Mouse (Mus musculus): ENCODE measurements around the gene Oaz2. TPM values are rescaled to one million over a fixed set of nuclear protein-coding genes. Genes with fewer than 3 reads are reported as not detected.

Gene Oaz2
- polyA plus RNA-seq, 1 experiment from 2014 or later, result 312 TPM

DNA sequence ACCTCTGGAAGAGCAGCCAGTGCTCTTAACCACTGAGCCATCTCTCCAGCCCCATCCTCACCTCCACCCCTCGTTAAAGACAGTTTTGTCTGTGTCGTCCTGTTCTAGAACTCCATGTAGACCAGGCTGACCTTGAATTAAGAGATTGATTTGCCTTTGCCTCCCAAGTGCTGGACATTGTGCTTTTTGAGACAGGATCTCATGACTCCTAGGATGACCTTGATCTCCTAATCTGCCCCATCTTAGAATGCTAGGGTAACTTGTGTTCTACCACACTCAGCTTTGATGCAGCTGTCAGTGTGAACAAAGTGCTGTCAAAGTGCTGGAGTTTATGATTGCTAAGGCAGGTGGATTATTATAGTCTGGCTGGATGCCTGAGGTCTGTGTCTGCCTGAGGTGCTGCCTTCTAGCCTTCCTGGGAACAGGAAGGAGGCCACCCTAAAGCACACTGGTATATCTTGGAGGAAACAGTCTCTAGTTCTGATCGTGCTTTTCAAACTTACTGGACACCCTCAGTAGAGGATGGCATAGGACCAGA, 13.0 kb upstream of the Oaz2 start:
- no peak overlapping the region for H3K9ac ChIP-seq
- no peaks in the 10 kb centered on the region for H3K9me3 ChIP-seq (replicated peaks)
- no peak for ATAC-seq (ENCODE audit: low FRiP score)
- no peaks in the 10 kb centered on the region for H3K36me3 ChIP-seq
- no peak overlapping the region for H3K4me3 ChIP-seq
- H3K27ac ChIP-seq, result no peak overlapping the region
- WGBS, result 87% methylated on average over 3 of the region's 3 CpGs
- no peaks in the 10 kb centered on the region for H3K4me1 ChIP-seq
- no peak overlapping the region for H3K4me2 ChIP-seq (replicated peaks)
- no peaks in the 10 kb centered on the region for H3K27me3 ChIP-seq

DNA sequence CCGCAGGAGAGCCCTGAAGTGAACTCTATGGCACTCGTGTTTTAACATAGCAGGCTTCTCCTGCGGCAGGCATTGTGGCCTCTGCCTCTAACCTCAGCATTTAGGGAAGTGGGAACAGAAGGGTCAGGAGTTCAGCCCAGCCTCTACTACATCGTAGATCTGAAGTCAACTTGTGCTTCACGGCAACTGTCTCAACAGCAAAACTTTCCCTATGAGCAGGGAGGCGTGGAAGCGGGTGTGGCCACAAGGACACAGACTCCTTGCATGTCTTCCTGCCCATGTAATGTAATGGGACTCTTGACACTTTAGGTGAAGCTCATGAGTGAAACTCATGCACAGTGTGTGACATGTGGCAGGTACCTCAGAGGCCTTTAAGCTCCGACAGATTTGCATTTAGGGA, 12.3 kb upstream of the Oaz2 start:
- no peaks in the 10 kb centered on the region for H3K4me1 ChIP-seq
- 88% methylated on average over 8 of the region's 8 CpGs for WGBS
- no peak for ATAC-seq (ENCODE audit: low FRiP score)
- no peaks in the 10 kb centered on the region for H3K9me3 ChIP-seq (replicated peaks)
- H3K9ac ChIP-seq, result no peak overlapping the region
- no peaks in the 10 kb centered on the region for H3K36me3 ChIP-seq
- no peaks in the 10 kb centered on the region for H3K27me3 ChIP-seq
- H3K27ac ChIP-seq, result no peak overlapping the region
- no peak overlapping the region for H3K4me2 ChIP-seq (replicated peaks)
- H3K4me3 ChIP-seq, result no peak overlapping the region

DNA sequence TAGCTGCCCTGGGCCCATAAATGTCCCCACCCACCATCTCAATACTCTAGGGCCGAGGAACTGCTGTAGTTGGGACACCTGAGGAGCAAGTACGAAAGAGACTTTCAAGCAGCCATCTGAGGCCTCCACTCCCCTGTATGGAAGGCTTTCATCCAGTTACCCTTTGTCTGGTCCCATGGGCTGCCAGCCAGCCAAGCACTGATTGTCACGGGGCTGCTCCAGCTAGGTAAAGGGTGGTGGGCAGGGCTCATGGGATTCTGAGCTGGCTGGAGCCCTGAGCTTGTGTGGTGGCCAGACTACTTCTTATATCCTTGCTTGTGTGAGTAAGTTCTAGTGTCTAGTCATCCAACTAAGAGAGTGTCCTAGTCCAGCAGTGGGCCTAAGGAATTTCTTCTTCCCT, 10.6 kb upstream of the Oaz2 start:
- H3K36me3 ChIP-seq, result no peaks in the 10 kb centered on the region
- no peak overlapping the region for H3K9ac ChIP-seq
- no peak for ATAC-seq (ENCODE audit: low FRiP score)
- no peaks in the 10 kb centered on the region for H3K4me1 ChIP-seq
- H3K9me3 ChIP-seq (replicated peaks), result no peaks in the 10 kb centered on the region
- H3K4me2 ChIP-seq (replicated peaks), result no peak overlapping the region
- 77% methylated on average over 3 of the region's 3 CpGs for WGBS
- no peak overlapping the region for H3K4me3 ChIP-seq
- no peaks in the 10 kb centered on the region for H3K27me3 ChIP-seq
- no peak overlapping the region for H3K27ac ChIP-seq

DNA sequence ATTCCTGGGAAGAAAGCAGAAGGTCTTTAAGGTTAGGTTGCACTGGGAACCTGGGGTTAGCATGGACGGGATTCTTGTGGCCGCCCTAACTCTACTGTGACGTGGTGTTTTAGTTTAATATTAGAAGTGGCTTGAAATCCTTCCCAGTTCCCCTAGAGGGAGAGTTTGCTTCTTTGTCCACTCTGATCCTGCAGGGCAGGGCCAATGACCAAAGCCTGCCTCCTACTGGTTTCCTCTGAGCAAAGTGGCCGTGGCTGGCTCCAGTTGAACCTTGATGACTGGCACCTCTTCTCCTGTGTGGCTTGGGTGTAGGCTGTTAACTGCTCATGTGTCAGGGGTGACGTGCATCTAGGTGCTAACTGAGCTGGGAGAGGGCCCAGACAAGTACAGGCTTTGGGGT, 6.8 kb upstream of the Oaz2 start:
- ATAC-seq (ENCODE audit: low FRiP score), result no peak
- no peak overlapping the region for H3K9ac ChIP-seq
- H3K4me3 ChIP-seq, result no peak overlapping the region
- H3K4me1 ChIP-seq, result no peaks in the 10 kb centered on the region
- H3K36me3 ChIP-seq, result no peaks in the 10 kb centered on the region
- no peaks in the 10 kb centered on the region for H3K27me3 ChIP-seq
- no peak overlapping the region for H3K4me2 ChIP-seq (replicated peaks)
- no peak overlapping the region for H3K27ac ChIP-seq
- no peaks in the 10 kb centered on the region for H3K9me3 ChIP-seq (replicated peaks)
- 64% methylated on average over 5 of the region's 5 CpGs for WGBS

DNA sequence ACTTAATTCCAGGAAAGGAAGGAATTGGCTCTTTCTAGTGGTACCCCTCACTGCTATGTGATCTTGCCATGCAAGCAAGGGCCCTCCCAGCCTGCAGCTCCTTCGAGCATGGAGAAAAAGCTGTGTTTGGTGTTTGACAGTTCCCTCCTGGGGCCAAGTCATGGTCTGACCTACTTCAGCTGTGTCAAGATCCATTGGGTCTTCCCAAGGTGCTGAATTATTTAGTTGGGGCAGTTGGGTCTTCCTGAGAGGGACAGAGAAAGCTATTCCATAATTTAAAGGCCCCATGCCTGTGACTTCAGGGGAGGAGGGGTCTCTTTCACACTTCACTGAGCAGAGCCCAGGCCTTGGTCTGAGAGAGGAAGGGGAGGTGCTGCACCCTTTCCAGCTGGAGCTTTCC, 6.3 kb upstream of the Oaz2 start:
- no peak overlapping the region for H3K27ac ChIP-seq
- H3K9me3 ChIP-seq (replicated peaks), result no peaks in the 10 kb centered on the region
- H3K4me1 ChIP-seq, result no peaks in the 10 kb centered on the region
- no peak overlapping the region for H3K4me3 ChIP-seq
- H3K9ac ChIP-seq, result no peak overlapping the region
- WGBS, result 64% methylated on average over 1 of the region's 1 CpGs
- no peaks in the 10 kb centered on the region for H3K27me3 ChIP-seq
- H3K36me3 ChIP-seq, result no peaks in the 10 kb centered on the region
- no peak for ATAC-seq (ENCODE audit: low FRiP score)
- no peak overlapping the region for H3K4me2 ChIP-seq (replicated peaks)

DNA sequence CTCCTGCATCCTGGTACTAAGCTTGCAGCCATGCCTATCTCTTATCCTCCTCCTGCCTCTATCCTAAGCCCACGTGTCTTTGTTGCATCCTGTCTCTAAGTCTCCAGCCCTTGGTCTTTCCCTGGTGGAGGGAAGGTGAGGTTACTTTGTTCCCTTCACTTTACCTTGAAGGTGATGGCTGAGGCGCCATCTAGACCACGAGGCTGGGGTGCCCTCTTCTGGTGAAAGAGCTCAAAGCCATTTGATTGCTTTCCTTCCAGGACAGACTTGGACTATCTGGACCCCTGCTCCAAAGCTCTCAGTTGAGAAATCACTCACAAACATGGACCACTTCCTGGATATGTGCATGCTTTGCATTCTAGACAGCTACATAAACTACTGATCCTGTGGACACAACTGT, 3.6 kb upstream of the Oaz2 start:
- Histone ChIP-seq H3K27ac (no peak overlapping the region), H3K4me1 (no peaks in the 10 kb centered on the region), H3K9me3 (replicated peaks) (no peaks in the 10 kb centered on the region), H3K4me2 (replicated peaks) (no peak overlapping the region), H3K4me3 (no peak overlapping the region), H3K27me3 (no peaks in the 10 kb centered on the region), H3K36me3 (no peaks in the 10 kb centered on the region), H3K9ac (no peak overlapping the region)
- no peak; the same call in 1 of the 2 replicates for ATAC-seq (ENCODE audit: low FRiP score)
- WGBS, result 4% methylated on average over 3 of the region's 3 CpGs

DNA sequence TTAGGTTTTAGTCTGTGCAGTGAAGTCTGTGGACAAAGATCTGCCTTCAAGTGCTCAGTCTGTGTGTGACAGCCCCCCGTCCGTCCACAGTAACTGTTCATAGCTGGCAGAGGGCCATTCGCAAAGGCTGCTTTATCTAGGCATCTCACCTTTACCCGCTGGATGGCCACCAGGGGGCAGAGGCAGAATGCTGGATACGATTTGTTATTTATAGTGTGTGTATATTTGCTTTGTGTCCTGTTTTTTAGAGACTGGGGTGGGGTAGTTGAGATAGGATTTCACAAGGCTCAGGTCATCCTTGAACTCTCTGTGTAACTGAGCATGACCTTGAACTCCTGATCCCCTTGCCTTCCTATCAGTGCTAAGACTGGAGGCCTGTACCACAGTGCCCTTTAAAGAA, 1.8 kb upstream of the Oaz2 start:
- H3K4me3 ChIP-seq, result no peak overlapping the region
- H3K27me3 ChIP-seq, result no peaks in the 10 kb centered on the region
- WGBS, result 28% methylated on average over 5 of the region's 5 CpGs
- no peak overlapping the region for H3K27ac ChIP-seq
- no peaks in the 10 kb centered on the region for H3K9me3 ChIP-seq (replicated peaks)
- no peak overlapping the region for H3K4me2 ChIP-seq (replicated peaks)
- H3K4me1 ChIP-seq, result no peaks in the 10 kb centered on the region
- no peak for ATAC-seq (ENCODE audit: low FRiP score)
- H3K36me3 ChIP-seq, result no peaks in the 10 kb centered on the region
- H3K9ac ChIP-seq, result no peak overlapping the region

DNA sequence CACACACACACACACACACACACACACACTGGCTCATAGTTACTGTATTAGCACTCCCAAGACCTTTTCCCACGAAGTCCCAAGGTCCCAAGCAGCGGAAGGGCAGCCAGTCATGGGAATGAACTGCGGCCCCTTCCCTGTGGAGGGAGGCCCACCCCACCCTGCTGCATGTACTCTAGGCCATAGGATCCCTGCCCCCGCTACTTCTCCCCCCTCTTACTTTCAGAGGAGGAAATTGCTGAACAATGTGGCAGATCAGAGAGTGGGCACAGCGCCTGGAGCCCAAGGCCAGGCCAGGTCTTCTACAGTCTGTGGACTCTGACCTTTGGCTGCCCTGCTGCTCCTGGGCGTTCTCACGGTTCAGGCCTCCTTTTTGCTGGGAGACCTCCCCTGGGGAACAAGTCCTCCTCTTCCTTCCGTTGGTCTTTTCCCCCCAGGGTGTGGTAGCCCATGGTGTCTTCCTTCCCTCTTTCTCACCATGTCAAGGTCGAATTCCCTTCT, 3.7 kb downstream of the Oaz2 start:
- Histone ChIP-seq H3K9ac (no peak overlapping the region), H3K27me3 (no peaks in the 10 kb centered on the region), H3K27ac (no peak overlapping the region), H3K9me3 (replicated peaks) (no peaks in the 10 kb centered on the region), H3K4me1 (peaks cover 7% of the 10 kb centered on the region), H3K36me3 (no peaks in the 10 kb centered on the region), H3K4me3 (no peak overlapping the region), H3K4me2 (replicated peaks) (no peak overlapping the region)
- 50% methylated on average over 9 of the region's 9 CpGs for WGBS
- ATAC-seq (ENCODE audit: low FRiP score), result no peak

DNA sequence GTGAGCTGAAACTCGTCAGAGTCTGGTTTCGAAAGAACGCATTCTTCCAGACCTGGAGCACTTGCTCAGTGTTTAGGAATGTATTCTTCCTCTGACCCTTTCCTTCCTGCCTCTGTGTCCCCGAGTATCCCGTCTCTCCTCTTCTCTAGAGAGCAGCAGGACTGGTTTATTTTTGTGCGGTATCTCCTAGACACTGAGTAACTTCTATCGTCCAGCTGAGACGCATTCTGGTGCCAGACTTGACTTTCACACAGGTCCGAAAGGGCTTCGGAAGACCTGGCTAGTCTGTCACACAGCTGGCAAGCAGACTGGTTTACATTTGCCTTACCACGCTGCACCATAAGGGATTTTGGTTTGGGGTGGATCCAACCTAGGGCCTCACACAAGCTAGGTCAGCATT, 5.2 kb downstream of the Oaz2 start:
- no peak overlapping the region for H3K4me3 ChIP-seq
- no peak overlapping the region for H3K9ac ChIP-seq
- H3K27ac ChIP-seq, result peak overlapping the region; percentile 17; the same call in 1 of the 2 replicates
- no peaks in the 10 kb centered on the region for H3K9me3 ChIP-seq (replicated peaks)
- 80% methylated on average over 11 of the region's 11 CpGs for WGBS
- no peak overlapping the region for H3K4me2 ChIP-seq (replicated peaks)
- no peaks in the 10 kb centered on the region for H3K36me3 ChIP-seq
- H3K4me1 ChIP-seq, result peaks cover 17% of the 10 kb centered on the region
- ATAC-seq (ENCODE audit: low FRiP score), result no peak
- H3K27me3 ChIP-seq, result no peaks in the 10 kb centered on the region

DNA sequence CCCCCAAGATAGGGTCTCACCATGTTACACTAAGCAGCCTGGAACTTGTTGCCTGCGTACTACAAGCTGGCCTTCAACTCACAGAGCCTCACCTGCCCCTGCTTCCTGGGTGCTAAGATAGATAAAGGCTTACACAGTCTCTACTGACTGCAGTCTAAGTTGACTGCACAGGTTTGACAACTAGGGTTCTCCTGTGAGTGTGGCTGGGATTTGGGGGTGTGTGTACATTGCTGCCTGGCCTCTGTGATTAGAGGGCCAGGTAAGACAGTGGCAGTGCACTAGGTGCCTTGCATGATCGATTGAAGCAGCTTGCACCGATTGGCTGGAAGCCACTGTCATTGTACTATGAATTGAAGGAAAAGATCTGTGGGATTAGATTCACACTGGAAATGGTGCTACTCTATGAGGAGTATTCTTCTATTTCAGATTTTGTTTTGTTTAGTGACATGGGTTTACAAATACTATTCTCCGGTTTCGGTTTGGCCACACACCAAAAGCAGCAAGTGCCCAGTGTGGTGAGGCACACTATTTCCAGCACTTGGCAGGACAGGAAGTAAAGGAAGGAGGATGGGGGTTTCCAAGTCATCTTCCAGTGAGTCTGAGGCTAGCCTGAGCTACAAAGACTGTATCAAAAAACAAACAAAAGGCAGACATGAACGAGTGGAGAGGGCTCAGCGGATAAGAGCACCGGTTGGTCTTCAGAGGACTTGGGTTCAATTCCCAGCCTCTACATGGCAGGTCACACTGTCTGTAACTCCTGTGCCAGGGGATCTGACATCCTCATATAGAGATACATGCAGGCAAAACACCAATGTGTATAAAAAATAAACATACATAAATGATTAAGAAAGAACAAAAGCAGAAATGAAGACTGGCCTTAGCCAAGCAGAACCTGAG, 7.9 kb downstream of the Oaz2 start:
- Histone ChIP-seq H3K27ac (peak overlapping the region; percentile 80), H3K9ac (peak overlapping the region; percentile 95), H3K9me3 (replicated peaks) (no peaks in the 10 kb centered on the region), H3K4me3 (peak overlapping the region; percentile 80), H3K4me2 (replicated peaks) (peak overlapping the region; percentile 93), H3K4me1 (peaks cover 44% of the 10 kb centered on the region), H3K27me3 (no peaks in the 10 kb centered on the region), H3K36me3 (no peaks in the 10 kb centered on the region)
- peak; percentile 66 for ATAC-seq (ENCODE audit: low FRiP score)
- WGBS, result 57% methylated on average over 8 of the region's 8 CpGs

DNA sequence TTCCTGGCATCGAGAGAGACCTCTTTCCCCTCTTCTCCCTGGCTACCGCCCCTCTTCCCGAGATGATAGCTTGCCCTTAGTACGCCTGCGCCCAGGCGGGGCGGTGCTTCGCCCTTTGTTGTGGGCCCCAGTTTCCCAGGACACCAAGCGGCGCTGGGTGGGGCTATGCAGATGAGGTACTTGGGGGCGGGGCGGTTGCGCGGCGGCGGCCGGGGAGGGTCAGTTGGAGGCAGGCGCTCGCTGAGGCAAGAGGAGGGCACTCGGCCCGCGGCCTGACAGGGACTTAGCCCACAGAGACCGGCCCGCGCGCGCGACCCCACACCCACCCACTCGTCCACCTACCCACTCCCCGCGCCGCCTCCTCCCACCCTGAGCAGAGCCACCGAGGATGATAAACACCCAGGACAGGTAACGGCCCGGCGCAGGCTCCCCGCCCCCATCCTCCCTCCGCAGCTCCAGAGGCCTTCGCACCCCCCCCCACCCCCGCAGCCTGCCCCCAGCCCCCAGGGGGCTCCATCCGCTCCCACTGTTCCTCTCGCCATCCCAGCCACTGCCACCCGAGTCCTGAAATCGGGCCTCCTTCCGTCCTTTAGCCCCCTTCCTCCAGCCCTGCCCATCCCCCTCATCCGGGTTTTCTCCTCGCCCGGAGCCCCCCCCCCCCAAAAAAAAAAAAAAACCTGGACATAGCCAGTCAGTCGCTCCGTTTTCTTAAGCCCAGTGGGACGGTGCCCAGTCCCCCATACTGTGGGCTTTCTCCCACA, 8.7 kb downstream of the Oaz2 start:
- Histone ChIP-seq H3K4me3 (peak overlapping the region; percentile 80), H3K27ac (peak overlapping the region; percentile 80), H3K27me3 (no peaks in the 10 kb centered on the region), H3K36me3 (no peaks in the 10 kb centered on the region), H3K4me1 (peaks cover 48% of the 10 kb centered on the region), H3K4me2 (replicated peaks) (peak overlapping the region; percentile 93), H3K9me3 (replicated peaks) (no peaks in the 10 kb centered on the region), H3K9ac (peak overlapping the region; percentile 95)
- peak; percentile 98 for ATAC-seq (ENCODE audit: low FRiP score)
- WGBS, result under 1% methylated on average over 42 of the region's 51 CpGs

DNA sequence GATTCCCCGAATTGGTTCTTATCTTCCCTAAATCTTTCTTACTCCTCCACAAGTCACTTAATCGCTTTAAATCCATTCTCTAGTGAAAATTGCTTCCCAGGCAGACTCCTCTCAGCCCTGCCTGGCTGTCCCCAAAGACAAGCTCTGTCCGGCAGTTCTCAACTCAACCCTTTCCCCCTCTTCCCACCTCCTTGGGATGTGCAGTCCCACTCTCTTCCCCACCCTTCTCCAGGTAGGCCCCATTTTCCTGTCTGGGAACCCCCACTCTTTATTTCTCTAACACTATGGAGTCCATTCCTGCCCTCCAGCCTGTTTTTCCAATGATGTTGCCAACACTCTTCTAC, 9.3 kb downstream of the Oaz2 start:
- no peaks in the 10 kb centered on the region for H3K9me3 ChIP-seq (replicated peaks)
- peak overlapping the region; percentile 80 for H3K27ac ChIP-seq
- H3K9ac ChIP-seq, result peak overlapping the region; percentile 95
- peak overlapping the region; percentile 80 for H3K4me3 ChIP-seq
- H3K27me3 ChIP-seq, result no peaks in the 10 kb centered on the region
- H3K36me3 ChIP-seq, result no peaks in the 10 kb centered on the region
- H3K4me1 ChIP-seq, result peaks cover 48% of the 10 kb centered on the region
- ATAC-seq (ENCODE audit: low FRiP score), result no peak
- WGBS, result 4% methylated on average over 3 of the region's 3 CpGs
- peak overlapping the region; percentile 93 for H3K4me2 ChIP-seq (replicated peaks)
